Mouse (Mus musculus) lung, postnatal 0 days (tissue): ENCODE data around the gene Katnbl1. TPM values are rescaled to one million over a fixed set of nuclear protein-coding genes. Genes with fewer than 3 reads are reported as not detected.
A peak's percentile ranks its signal among the peaks of the same experiment; 100 is the strongest.

Experiments
- ATAC-seq: fragments of 200-750 bp; cut with Nextera tagmentation; 2 replicates; pipeline ENCODE4 v1.8.0; 2017; ENCODE audit warnings: moderate library complexity
- DNase-seq: peaks from one replicate; pipeline ENCODE4 v3.0.0-alpha.2; 2016; ENCODE audit warnings: low spot score
- H3K27ac ChIP-seq: fragments of 300-500 bp; sonication (generic); 2 replicates; pipeline ENCODE4 v1.5.1; 2014; ENCODE audit warnings: antibody characterized with exemption, mild to moderate bottlenecking, low read length, mixed read lengths
- H3K27me3 ChIP-seq: fragments of 300-500 bp; sonication (generic); replicated peaks from 2 replicates; pipeline ENCODE4 v1.6.1; 2014; ENCODE audit warnings: low read length, mixed read lengths; ENCODE audit not compliant: insufficient read depth
- H3K36me3 ChIP-seq: fragments of 300-500 bp; sonication (generic); 2 replicates; pipeline ENCODE4 v1.6.1; 2014; ENCODE audit warnings: low read length, mixed read lengths; ENCODE audit not compliant: insufficient read depth
- H3K4me1 ChIP-seq: fragments of 300-500 bp; sonication (generic); 2 replicates; pipeline ENCODE4 v1.6.1; 2014; ENCODE audit warnings: antibody characterized with exemption, low read depth, low read length, mixed read lengths; ENCODE audit not compliant: insufficient read depth
- H3K4me2 ChIP-seq: fragments of 300-500 bp; sonication (generic); replicated peaks from 2 replicates; pipeline ENCODE4 v1.6.1; 2014; ENCODE audit warnings: low read depth, mild to moderate bottlenecking, low read length, moderate library complexity, mixed read lengths
- H3K4me3 ChIP-seq: fragments of 300-500 bp; sonication (generic); 2 replicates; pipeline ENCODE4 v1.5.1; 2014; ENCODE audit warnings: low read depth, low read length
- H3K9ac ChIP-seq: fragments of 300-500 bp; sonication (generic); replicated peaks from 2 replicates; pipeline ENCODE4 v1.6.1; 2014; ENCODE audit warnings: low read depth, mild to moderate bottlenecking
- H3K9me3 ChIP-seq: fragments of 300-500 bp; sonication (generic); 2 replicates; pipeline ENCODE4 v1.6.1; 2016; ENCODE audit warnings: low read length, mixed read lengths
- CTCF ChIP-seq: IDR thresholded peaks from 2 replicates; pipeline ENCODE4 v1.5.1; 2016; ENCODE audit warnings: antibody characterized with exemption, mild to moderate bottlenecking
- EP300 ChIP-seq: IDR thresholded peaks from 2 replicates; pipeline ENCODE4 v1.6.1; 2016; ENCODE audit warnings: antibody characterized with exemption, mild to moderate bottlenecking, control low read depth
- WGBS: fragments of 180-500 bp; shearing (Covaris S2); extraction: QIAGEN DNeasy Blood & Tissue Kit; methylation state at CpG from one replicate; pipeline ENCODE4 v1.1.7; 2014; 5-methylcytosine and 5-hydroxymethylcytosine counted together
- polyA plus RNA-seq: library from polyadenylated mRNA; unstranded; fragments of >200 nt; fragmentation: Nextera tagmentation; extraction: Ambion mirVana; gene quantifications from 2 replicates; pipeline ENCODE4 v1.2.1, GENCODE M21; 2015

Katnbl1 gene
- polyA plus RNA-seq, 1 experiment from 2014 or later, result 22.3 TPM

DNA sequence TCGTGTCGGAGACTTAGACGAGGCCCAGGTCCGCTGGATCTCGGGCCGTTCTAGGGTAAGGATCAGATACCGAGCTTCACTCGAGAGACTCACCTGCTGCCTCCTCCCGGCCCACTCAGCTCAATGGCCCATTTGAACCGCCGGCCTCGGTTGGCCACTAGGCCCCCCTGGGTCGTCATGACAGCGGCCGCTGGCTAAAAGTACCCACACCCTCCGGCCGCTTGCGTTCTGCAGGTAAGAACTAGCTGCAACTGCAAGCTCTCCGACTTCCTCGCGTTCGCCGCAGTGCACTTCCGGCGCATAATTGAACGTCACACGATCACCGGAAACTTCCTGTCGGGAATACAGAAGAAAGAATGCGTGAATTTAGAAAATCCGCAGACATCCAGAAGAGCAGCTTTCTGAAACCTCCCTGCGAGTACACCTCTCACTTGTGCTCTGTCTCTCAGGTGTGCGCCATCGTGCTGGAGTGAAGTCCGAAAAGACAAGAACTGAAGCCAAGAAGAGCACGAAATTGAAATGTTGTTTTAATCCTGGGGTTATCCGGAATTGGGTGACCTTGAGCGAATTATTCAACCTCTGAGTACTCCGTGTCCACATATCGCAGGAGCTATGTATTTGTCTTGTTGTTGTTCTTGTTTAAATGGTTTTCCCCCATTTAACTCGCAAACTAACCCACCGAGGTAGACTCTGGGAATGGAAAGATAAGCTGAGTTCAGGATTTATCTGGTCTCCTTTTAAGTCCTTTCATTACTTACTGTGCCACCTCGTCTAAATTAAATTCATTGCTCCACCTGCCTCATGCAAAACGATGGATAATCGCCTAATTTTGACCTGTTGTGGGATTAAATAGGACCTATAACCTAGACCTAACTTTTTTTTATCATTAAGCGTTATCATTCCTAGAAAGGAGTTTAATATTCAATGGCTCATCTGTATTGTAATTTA lies 11.0 kb upstream of the Katnbl1 start, which contains the start of gene Emc4:
Gene Emc4, minus strand, starts transcription at position 302 of the 948 bp plus-strand sequence.
- peaks cover 8% of the 10 kb centered on the region; the same call in 1 of the 2 replicates for H3K36me3 ChIP-seq
- peak within 1 kb of the TSS; percentile 57 for H3K27ac ChIP-seq
- TF ChIP-seq EP300, result no peak
- peak; percentile 17 for TF ChIP-seq CTCF
- peak; percentile 92 for DNase-seq
- H3K4me2 ChIP-seq, result peak within 1 kb of the TSS; percentile 85
- peak within 1 kb of the TSS; percentile 70 for H3K9ac ChIP-seq
- peak; percentile 91 for ATAC-seq
- peak within 1 kb of the TSS; percentile 60 for H3K4me3 ChIP-seq
- WGBS, result 2% methylated on average over 46 of the region's 46 CpGs
- no peaks in the 10 kb centered on the region for H3K9me3 ChIP-seq
- no peaks in the 10 kb centered on the region for H3K27me3 ChIP-seq
- peaks cover 8% of the 10 kb centered on the region; the same call in 1 of the 2 replicates for H3K4me1 ChIP-seq

DNA sequence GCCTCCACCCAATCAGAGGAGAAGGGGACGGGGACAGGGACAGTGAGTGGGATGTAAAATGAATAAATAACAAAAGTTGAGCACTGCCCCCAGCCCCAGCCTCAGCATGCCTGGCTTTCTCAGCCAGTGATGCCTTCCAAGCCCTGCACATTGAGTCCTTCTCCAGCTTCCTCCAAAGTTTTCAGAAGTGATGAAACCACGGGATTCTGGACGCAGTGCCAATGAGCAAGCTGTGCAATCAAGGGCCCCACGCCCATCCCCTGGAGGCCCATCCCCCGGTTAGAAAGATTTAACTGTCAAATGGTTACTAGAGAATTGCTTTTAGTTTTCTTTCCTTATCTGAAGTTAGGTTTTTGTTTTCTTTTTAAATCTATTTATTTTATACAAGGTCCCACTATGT lies 9.1 kb upstream of the Katnbl1 start:
- Histone ChIP-seq H3K4me3 (no peak overlapping the region), H3K36me3 (no peaks in the 10 kb centered on the region), H3K4me2 (no peak overlapping the region), H3K4me1 (peaks cover 8% of the 10 kb centered on the region; the same call in 1 of the 2 replicates), H3K27me3 (no peaks in the 10 kb centered on the region), H3K27ac (no peak overlapping the region), H3K9me3 (no peaks in the 10 kb centered on the region), H3K9ac (no peak overlapping the region)
- DNase-seq (peak; percentile 30), ATAC-seq (no peak)
- TF ChIP-seq EP300, result no peak
- no peak for TF ChIP-seq CTCF
- 56% methylated on average over 5 of the region's 5 CpGs for WGBS

DNA sequence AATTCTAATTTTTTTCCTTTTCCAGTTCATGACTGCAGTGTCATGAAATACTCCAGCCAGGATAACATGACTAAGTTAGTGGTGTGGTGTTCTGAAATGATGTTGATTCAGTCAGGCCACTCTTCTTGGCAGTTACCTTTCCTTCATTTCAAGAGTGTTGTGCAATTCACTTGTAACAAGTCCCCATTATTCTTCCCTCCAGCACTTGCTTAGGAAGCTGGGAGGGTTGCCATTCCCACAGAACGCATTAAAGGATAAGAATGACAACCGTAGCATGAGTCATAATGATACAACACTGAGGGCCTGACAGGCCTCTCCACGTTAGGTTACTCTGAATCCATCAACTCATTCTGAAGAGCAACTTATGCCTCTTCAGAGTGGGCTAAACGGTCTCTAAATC lies 5.9 kb upstream of the Katnbl1 start:
- no peaks in the 10 kb centered on the region for H3K4me1 ChIP-seq
- ATAC-seq (peak; percentile 87), DNase-seq (peak; percentile 90)
- H3K27me3 ChIP-seq, result no peaks in the 10 kb centered on the region
- no peaks in the 10 kb centered on the region for H3K9me3 ChIP-seq
- TF ChIP-seq EP300, result peak; percentile 74
- no peak for TF ChIP-seq CTCF
- no peak overlapping the region for H3K4me2 ChIP-seq
- H3K27ac ChIP-seq, result no peak overlapping the region
- H3K36me3 ChIP-seq, result no peaks in the 10 kb centered on the region
- no peak overlapping the region for H3K9ac ChIP-seq
- H3K4me3 ChIP-seq, result no peak overlapping the region
- WGBS, result 46% methylated on average over 4 of the region's 4 CpGs

DNA sequence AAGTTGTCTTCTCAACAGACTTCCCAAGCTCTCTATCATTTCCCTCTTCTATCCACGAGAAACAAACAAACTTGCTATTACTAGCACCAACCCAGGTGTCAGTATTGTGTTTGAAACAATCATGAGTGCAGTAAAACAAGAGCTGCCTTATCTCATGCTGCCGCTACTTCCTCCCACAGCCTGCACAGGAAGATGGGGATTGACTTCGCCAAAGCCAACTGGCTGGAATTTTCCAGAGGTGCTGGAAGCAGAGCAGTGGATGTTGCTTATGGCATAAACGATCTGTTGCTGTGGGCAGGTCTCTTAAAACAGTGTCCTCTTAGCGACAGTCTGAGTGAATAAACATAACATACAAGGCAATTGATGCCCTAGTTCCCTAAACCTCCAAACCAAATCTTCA lies 4.4 kb upstream of the Katnbl1 start:
- ATAC-seq (no peak), DNase-seq (peak; percentile 34)
- TF ChIP-seq CTCF, result no peak
- 0 out of 2 replicates have a peak, but pooled peaks have one; percentile 19 for TF ChIP-seq EP300
- H3K9ac ChIP-seq, result no peak overlapping the region
- no peaks in the 10 kb centered on the region for H3K9me3 ChIP-seq
- no peaks in the 10 kb centered on the region for H3K27me3 ChIP-seq
- H3K4me2 ChIP-seq, result no peak overlapping the region
- H3K36me3 ChIP-seq, result no peaks in the 10 kb centered on the region
- no peak overlapping the region for H3K4me3 ChIP-seq
- 29% methylated on average over 5 of the region's 5 CpGs for WGBS
- no peaks in the 10 kb centered on the region for H3K4me1 ChIP-seq
- no peak overlapping the region for H3K27ac ChIP-seq

DNA sequence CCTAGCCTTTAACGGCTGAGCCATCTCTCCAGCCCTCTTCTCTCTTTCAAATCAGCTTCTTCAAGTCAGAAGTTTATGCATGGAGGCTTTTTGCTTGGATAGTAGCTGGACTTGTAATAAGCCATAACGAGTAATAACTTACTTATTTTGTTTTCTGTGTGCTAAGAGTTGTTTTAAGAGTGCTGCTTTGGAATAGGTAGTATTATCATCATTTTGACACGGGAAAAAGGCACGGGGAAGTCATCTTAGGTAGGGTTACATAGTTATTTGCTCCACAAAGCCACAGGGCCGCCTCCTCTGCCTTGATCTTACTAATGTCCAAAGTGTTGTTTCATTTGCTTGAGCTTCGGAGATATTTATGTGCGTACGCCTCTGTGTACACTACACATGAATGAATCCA lies 1.1 kb downstream of the Katnbl1 start:
- peak overlapping the region; percentile 93 for H3K9ac ChIP-seq
- TF ChIP-seq CTCF (no peak), EP300 (no peak)
- no peaks in the 10 kb centered on the region for H3K36me3 ChIP-seq
- ATAC-seq (no peak), DNase-seq (no peak)
- H3K4me1 ChIP-seq, result peaks cover 4% of the 10 kb centered on the region
- peak overlapping the region; percentile 93 for H3K4me3 ChIP-seq
- no peaks in the 10 kb centered on the region for H3K27me3 ChIP-seq
- WGBS, result 32% methylated on average over 8 of the region's 8 CpGs
- peak overlapping the region; percentile 76 for H3K4me2 ChIP-seq
- H3K9me3 ChIP-seq, result no peaks in the 10 kb centered on the region
- H3K27ac ChIP-seq, result no peak overlapping the region

DNA sequence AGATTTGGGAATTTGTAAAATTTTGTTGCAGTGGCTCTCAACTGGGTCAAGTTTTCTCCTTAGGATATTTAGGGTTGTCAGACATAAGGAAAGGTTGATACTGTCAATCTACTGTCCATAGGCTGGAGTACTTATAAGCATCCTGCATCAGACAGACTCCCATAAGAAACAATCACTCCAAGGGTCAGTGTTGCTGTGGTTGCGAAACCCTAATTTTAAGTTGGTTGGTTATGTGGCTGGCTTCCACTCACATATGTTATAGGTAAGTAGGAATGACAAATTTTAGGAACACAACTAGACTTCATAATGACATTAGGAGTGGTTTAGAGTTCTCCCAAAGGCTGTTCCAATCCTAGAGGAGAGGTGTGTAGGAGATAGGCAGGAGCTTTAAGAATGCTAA lies 2.2 kb downstream of the Katnbl1 start:
- Histone ChIP-seq H3K27me3 (no peaks in the 10 kb centered on the region), H3K4me3 (no peak overlapping the region), H3K4me2 (no peak overlapping the region), H3K4me1 (peaks cover 4% of the 10 kb centered on the region), H3K36me3 (no peaks in the 10 kb centered on the region), H3K27ac (no peak overlapping the region), H3K9ac (no peak overlapping the region), H3K9me3 (no peaks in the 10 kb centered on the region)
- ATAC-seq (no peak), DNase-seq (no peak)
- 96% methylated on average over 1 of the region's 1 CpGs for WGBS
- TF ChIP-seq EP300 (no peak), CTCF (no peak)
